Mouse (Mus musculus): ENCODE measurements around the gene Snai1.

- TF ChIP-seq CTCF (IDR thresholded peaks at IDR 0.05; ENCODE audit: control insufficient read depth, insufficient read depth, low read length) (no peak), POLR2A (IDR thresholded peaks at IDR 0.05; ENCODE audit: borderline replicate concordance, control insufficient read depth, low read depth, low read length) (no peak)
Measured at GRCm38 (mm10) chr2:167503896-167504349, 34.1 kb upstream of the Snai1 start.

All from bone marrow, adult 2 months (tissue).